Mouse (Mus musculus) spleen, postnatal 14 days (tissue): Measurements from ENCODE around the gene Olfr243.
"Not testable (repeated sequence)": the region's sequence is repeated elsewhere in the genome, so short reads cannot be mapped to it uniquely, and the experiment has no call there.

Experiments used
- DNase-seq, 2 experiments: peaks; one replicate each; pipeline ENCODE4 v3.0.0; 2021 to 2022; ENCODE audit warnings: low spot score in 2 of 2

Gene Olfr243

GRCm38 (mm10) chr7:103714371-103714770 is at the start of gene Olfr243:
Olfr243 (plus strand) TSS chr7:103714671.
- no peak for DNase-seq

- DNase-seq, result no peak
Measured at GRCm38 (mm10) chr7:103671091-103671490, 43.4 kb upstream of the Olfr243 start, which contains the start of gene Olfr624. Olfr624 (minus strand) TSS chr7:103671191.

DNA sequence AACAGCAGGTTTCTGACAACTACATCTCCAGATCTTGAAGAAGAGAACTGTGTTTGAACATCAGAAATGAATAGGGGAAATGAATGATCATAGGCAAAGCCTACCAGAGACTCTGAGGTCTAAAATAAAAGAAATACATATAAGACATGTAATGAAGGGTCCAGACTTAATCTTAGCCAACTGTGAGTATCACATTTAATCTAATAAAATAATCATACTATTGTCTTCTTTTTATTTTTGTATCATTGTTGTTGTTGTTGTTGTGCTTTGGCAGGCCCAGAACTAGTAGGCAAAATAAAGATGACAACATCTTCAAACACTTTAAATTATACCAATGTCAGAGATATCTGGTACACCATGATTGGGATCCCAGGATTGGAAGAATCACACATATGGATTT is 32.1 kb upstream of the Olfr243 start, which contains the start of gene Olfr625-ps1:
Olfr625-ps1 (plus strand) TSS at position 301 of the 400 bp plus-strand sequence.
- no peak for DNase-seq

DNA sequence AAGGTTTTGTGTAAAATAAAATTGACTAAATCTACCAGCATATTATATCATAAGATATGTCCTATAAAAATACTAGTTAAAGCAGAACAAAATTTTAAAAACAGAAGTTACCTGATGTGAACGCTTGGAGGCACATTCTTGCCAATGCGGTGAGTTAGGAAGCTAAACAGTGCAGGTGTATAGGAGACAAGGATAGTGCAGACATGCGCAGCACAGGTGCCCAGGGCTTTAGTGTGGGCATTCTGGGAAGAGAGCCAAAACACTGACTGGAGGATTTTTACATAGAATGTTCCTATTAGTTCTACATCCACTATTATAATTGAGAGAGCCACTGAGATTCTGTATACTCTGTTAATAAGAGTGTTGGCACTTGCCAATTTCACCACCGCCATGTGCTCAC is 15.0 kb upstream of the Olfr243 start:
- no peak for DNase-seq

DNA sequence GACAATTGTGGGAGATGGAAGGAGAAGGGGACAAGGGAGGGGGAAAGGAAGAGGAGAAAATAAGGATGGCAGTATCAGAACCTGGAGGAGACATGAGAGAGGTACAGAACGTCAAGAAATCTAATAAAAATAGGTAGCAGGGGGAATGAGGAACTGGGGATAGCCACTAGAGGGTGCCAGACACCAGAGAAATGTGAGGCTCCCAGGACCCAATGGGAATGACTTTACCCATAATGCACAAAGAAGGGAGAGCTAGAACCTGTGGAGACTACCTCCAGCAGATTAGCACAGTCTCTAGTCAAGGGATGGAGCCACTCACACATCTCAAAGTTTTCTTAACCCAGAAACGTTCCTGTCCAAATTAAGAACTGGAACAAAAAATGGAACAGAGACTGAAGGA is 2.4 kb upstream of the Olfr243 start:
- DNase-seq, result peak in 1 of 2 experiments; percentile 7

DNA sequence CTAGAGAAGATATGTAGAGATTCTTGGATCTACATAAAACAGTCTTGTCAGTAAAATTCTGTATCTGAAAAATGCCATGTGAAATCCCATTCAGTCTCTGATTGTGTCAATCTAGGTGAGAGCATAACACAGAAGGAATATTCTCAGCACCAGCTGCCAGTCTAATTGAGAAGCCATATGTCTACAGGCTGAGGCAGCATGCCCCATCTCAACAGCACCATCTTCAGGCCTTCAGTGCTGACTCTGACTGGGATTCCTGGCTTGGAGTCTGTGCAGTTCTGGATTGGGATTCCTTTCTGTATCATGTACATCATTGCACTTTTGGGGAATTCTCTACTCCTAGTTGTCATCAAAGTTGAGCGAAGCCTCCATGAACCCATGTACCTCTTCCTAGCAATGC is 1.9 kb downstream of the Olfr243 start:
- DNase-seq, result not testable (repeated sequence)

GRCm38 (mm10) chr7:103730074-103730473 is 15.6 kb downstream of the Olfr243 start, which contains the start of gene Olfr628:
Olfr628 (plus strand) TSS chr7:103730374.
- no peak for DNase-seq

GRCm38 (mm10) chr7:103744843-103745242 is 30.4 kb downstream of the Olfr243 start, which contains the start of gene Olfr629:
Olfr629 (minus strand) TSS chr7:103744943.
- no peak for DNase-seq

GRCm38 (mm10) chr7:103757233-103757632 is 42.8 kb downstream of the Olfr243 start, which contains the start of gene Olfr630:
Olfr630 (minus strand) TSS chr7:103757333.
- DNase-seq, result no peak

DNA sequence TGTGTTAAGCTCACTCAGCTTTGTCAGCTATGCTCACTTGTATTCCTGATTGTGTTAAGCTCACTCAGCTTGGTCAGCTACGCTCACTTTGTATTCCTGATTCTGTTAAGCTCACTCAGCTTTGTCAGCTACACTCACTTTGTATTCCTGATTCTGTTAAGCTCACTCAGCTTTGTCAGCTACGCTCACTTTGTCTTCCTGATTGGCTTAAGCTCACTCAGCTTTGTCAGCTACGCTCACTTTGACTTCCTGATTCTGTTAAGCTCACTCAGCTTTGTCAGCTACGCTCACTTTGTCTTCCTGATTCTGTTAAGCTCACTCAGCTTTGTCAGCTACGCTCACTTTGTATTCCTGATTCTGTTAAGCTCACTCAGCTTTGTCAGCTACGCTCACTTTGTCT is 47.7 kb downstream of the Olfr243 start:
- DNase-seq, result not testable (repeated sequence)

GRCm38 (mm10) chr7:103767687-103768086 is 53.2 kb downstream of the Olfr243 start:
- not testable (repeated sequence) for DNase-seq
